Mouse (Mus musculus) midbrain, embryonic 13.5 days (tissue): ENCODE data around the gene Hvcn1. TPM values are rescaled to one million over a fixed set of nuclear protein-coding genes. Genes with fewer than 3 reads are reported as not detected.
A peak's percentile ranks its signal among the peaks of the same experiment; 100 is the strongest.
"Not testable (repeated sequence)": the region's sequence is repeated elsewhere in the genome, so short reads cannot be mapped to it uniquely, and the experiment has no call there.

Experiments used
- ATAC-seq: fragments of 200-750 bp; cut with Nextera tagmentation; 2 replicates; pipeline ENCODE4 v1.8.0; 2017; ENCODE audit warnings: mild to moderate bottlenecking, moderate TSS enrichment, moderate library complexity
- H3K27ac ChIP-seq: fragments of 300-500 bp; sonication (generic); 2 replicates; pipeline ENCODE4 v1.5.1; 2015; ENCODE audit warnings: inconsistent platforms, mild to moderate bottlenecking, moderate library complexity
- H3K27me3 ChIP-seq: fragments of 300-500 bp; sonication (generic); 2 replicates; pipeline ENCODE4 v1.6.1; 2015; ENCODE audit warnings: mild to moderate bottlenecking, inconsistent platforms
- H3K36me3 ChIP-seq: fragments of 300-500 bp; sonication (generic); 2 replicates; pipeline ENCODE4 v1.6.1; 2015; ENCODE audit warnings: mild to moderate bottlenecking, inconsistent platforms
- H3K4me1 ChIP-seq: fragments of 300-500 bp; sonication (generic); replicated peaks from 2 replicates; pipeline ENCODE4 v1.6.1; 2015; ENCODE audit warnings: inconsistent platforms
- H3K4me2 ChIP-seq: fragments of 300-500 bp; sonication (generic); replicated peaks from 2 replicates; pipeline ENCODE4 v1.6.1; 2015; ENCODE audit warnings: moderate library complexity, mild to moderate bottlenecking, inconsistent platforms
- H3K4me3 ChIP-seq: fragments of 300-500 bp; sonication (generic); replicated peaks from 2 replicates; pipeline ENCODE4 v1.5.1; 2015; ENCODE audit warnings: mild to moderate bottlenecking, inconsistent platforms
- H3K9ac ChIP-seq: fragments of 300-500 bp; sonication (generic); replicated peaks from 2 replicates; pipeline ENCODE4 v1.6.1; 2015; ENCODE audit warnings: mild to moderate bottlenecking, inconsistent platforms
- H3K9me3 ChIP-seq: fragments of 300-500 bp; sonication (generic); 2 replicates; pipeline ENCODE4 v1.6.1; 2016; ENCODE audit warnings: mild to moderate bottlenecking, inconsistent platforms
- WGBS: fragments of 180-500 bp; shearing (Covaris S2); methylation state at CpG from one replicate; pipeline ENCODE4 v1.1.7; 2015; 5-methylcytosine and 5-hydroxymethylcytosine counted together
- polyA plus RNA-seq: library from polyadenylated mRNA; unstranded; fragments of >200 nt; fragmentation: Nextera tagmentation; extraction: Ambion mirVana; gene quantifications from 2 replicates; pipeline ENCODE4 v1.2.1, GENCODE M21; 2015

Gene Hvcn1
- polyA plus RNA-seq, 1 experiment from 2014 or later, result 4.1 TPM

DNA sequence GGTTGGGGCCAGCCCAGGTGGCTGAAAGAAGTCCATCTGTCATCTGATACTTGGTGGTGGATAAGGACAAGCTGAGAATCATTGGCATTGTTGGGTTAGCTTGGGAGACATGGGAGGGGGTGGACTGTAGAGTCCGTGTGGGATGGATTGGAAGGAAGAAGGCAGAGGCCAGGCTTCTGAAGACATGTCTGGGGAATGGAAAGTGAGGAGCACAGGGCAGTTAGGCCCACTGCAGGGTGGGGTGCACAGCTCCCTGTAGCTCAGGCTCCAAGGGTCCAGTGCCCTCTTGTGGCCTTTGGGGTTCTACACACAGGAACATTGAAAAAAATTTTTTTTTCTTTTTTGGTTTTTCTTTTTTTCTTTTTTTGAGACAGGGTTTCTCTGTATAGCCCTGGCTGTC lies 30.2 kb upstream of the Hvcn1 start:
- Histone ChIP-seq H3K4me3 (no peak overlapping the region), H3K4me2 (no peak overlapping the region), H3K9ac (no peak overlapping the region), H3K36me3 (peaks cover 47% of the 10 kb centered on the region), H3K27ac (no peak overlapping the region), H3K27me3 (no peaks in the 10 kb centered on the region), H3K9me3 (no peaks in the 10 kb centered on the region), H3K4me1 (no peaks in the 10 kb centered on the region)
- WGBS, result 44% methylated on average over 1 of the region's 1 CpGs
- ATAC-seq, result peak; percentile 55; the same call in 1 of the 2 replicates

DNA sequence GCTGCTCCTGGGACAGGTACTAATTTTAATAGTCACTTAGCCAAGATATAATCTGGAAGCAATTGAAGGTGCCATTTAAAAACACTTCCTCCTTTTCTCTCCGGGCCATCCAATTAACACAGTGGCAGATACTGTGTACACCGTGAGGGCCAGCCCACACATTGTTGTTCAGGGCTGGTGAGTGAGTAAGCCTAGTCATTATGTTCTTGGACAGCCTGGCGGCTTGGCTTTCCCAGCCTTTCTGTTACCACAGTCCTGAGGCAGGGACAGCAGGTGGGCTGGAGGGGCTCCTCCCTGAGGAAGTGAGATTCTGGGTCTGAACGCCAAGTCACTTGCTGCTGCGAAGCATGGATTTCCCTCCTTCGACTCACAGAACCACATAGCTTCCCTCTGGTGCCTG lies 26.9 kb upstream of the Hvcn1 start:
- Histone ChIP-seq H3K4me2 (no peak overlapping the region), H3K9me3 (no peaks in the 10 kb centered on the region), H3K27ac (no peak overlapping the region), H3K36me3 (peaks cover 23% of the 10 kb centered on the region), H3K4me1 (no peaks in the 10 kb centered on the region), H3K9ac (no peak overlapping the region), H3K27me3 (no peaks in the 10 kb centered on the region), H3K4me3 (no peak overlapping the region)
- WGBS, result 63% methylated on average over 6 of the region's 6 CpGs
- no peak for ATAC-seq

DNA sequence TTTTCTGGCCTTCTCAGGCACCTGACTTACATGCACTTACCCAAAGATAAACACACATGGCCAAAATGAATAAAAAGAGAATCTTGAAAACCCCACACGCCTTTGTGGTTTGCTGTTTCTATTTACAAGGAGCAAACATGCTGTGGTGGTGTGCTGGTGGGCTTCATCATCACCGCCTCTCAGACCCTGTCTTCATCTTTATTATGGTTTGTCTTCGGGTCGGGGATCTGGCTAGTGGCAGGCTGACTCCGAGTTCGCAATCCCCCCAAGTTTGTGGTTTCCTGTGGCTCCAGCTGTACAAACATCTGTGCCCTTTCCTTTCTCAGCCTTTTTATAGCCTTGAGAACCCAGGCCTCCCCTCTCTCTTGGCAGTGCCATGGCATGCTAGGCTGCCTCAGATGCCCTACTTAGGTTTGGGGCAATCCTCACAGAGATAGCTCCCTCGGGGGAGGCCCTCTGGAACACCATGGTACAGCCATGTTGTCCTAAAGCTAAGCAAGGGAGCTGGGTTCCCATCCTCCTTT lies 22.3 kb upstream of the Hvcn1 start:
- Histone ChIP-seq H3K4me1 (no peaks in the 10 kb centered on the region), H3K27ac (no peak overlapping the region), H3K36me3 (no peaks in the 10 kb centered on the region), H3K9ac (no peak overlapping the region), H3K9me3 (no peaks in the 10 kb centered on the region), H3K4me3 (no peak overlapping the region), H3K4me2 (no peak overlapping the region), H3K27me3 (no peaks in the 10 kb centered on the region)
- no peak for ATAC-seq
- 95% methylated on average over 7 of the region's 7 CpGs for WGBS

DNA sequence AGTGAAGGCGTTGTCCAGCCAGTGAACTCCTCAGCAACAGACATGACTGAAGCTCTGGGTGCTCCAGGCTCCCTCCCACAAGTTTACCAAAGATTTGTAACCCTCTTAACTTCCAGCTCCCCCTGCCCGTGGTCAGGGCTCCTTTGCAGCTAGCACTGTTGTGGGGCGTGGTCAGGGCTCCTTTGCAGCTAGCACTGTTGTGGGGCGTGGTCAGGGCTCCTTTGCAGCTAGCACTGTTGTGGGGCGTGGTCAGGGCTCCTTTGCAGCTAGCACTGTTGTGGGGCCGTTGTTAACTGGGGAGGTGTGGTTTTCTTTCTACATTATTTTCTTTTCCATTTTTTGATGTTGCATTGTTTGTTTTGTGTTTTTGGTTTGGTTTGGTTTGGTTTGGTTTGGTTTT lies 21.7 kb upstream of the Hvcn1 start:
- not testable (repeated sequence) for H3K27ac ChIP-seq, H3K4me1 ChIP-seq, H3K4me3 ChIP-seq, H3K27me3 ChIP-seq, ATAC-seq, H3K9me3 ChIP-seq, H3K9ac ChIP-seq, H3K4me2 ChIP-seq, H3K36me3 ChIP-seq
- 93% methylated on average over 6 of the region's 6 CpGs for WGBS

DNA sequence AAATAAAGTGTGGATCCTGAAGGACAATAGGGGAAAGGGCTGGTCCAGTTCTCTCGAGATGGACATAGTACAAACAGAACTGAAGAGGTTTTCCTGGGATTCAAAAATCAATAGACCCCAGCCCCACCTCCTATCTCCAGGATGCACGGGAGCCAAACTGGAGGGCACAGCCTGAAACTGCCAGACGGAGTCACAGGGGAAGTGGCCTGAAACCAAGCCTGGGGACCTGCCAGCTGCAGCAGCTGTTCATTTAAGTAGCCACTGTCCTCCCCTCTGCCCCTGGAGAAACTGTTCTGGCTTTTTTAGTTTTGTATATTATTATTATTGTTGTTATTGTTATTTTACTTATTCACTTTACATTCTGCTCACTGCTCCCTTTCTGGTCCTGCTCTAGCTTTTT lies 17.5 kb upstream of the Hvcn1 start:
- Histone ChIP-seq H3K27me3 (no peaks in the 10 kb centered on the region), H3K27ac (no peak overlapping the region), H3K9me3 (no peaks in the 10 kb centered on the region), H3K36me3 (no peaks in the 10 kb centered on the region), H3K4me2 (no peak overlapping the region), H3K9ac (no peak overlapping the region), H3K4me1 (no peaks in the 10 kb centered on the region), H3K4me3 (no peak overlapping the region)
- 72% methylated on average over 3 of the region's 3 CpGs for WGBS
- no peak for ATAC-seq

DNA sequence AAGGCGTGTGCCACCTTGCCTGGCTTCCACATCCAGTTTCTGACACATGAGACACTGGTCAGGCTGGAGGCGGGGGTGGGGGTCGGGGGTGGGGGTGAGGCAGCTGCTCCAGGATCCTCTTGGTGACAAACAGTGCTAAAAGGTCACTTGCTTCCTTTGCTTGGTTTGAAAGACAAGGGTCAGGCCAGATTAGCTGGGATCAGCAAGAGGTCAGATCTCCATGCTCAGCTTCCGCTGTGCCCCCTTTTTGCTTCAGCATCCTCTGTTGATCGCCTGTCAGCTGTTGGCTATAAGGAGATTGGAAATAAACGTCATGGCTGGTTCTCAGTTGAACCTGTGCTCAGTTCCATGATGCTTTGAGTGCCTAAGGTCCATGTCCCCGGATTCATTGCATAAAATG lies 16.1 kb upstream of the Hvcn1 start:
- Histone ChIP-seq H3K36me3 (no peaks in the 10 kb centered on the region), H3K4me2 (no peak overlapping the region), H3K27me3 (no peaks in the 10 kb centered on the region), H3K9ac (no peak overlapping the region), H3K4me3 (no peak overlapping the region), H3K27ac (no peak overlapping the region), H3K4me1 (no peaks in the 10 kb centered on the region), H3K9me3 (no peaks in the 10 kb centered on the region)
- 56% methylated on average over 7 of the region's 7 CpGs for WGBS
- no peak for ATAC-seq

DNA sequence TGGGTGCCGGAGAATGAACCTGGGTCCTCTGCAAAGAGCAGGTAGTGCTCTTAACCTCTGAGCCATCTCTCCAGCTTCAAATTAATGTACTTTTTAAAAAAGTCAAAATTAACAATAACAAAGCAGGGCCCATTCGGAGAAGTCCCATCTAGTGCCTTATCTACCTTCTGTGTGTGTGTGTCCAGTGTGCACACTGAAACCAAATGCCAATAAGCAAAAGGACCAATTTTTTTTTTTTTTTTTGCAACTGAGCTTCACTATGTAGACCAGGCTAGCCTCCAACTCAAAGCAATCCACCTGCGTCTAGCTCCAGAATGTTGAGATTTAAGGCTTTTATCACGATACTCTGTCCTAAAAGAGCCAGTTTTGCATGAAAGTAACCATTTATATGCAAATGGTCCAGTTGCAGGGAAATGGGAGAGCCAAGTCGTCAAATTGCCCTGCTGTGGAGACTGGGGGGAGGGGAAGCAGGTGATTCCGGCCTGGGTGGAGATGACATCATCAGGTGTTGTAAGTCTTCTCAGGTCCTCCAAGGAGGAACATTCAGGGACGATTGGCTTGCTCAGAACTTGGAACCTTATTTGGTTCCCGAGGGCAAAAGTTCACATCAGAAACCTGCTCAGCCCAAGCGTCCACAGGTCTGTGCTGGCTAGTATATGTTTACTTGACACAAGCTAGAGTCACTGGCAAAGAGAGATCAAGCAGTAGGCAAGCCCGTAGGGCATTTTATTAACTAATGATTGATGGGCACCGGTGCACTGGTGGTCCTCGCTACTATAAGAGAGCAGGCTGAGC lies 15.1 kb upstream of the Hvcn1 start:
- Histone ChIP-seq H3K9me3 (no peaks in the 10 kb centered on the region), H3K4me1 (no peaks in the 10 kb centered on the region), H3K4me3 (no peak overlapping the region), H3K27me3 (no peaks in the 10 kb centered on the region), H3K4me2 (no peak overlapping the region), H3K36me3 (no peaks in the 10 kb centered on the region), H3K27ac (no peak overlapping the region), H3K9ac (no peak overlapping the region)
- no peak for ATAC-seq
- WGBS, result 77% methylated on average over 12 of the region's 12 CpGs

DNA sequence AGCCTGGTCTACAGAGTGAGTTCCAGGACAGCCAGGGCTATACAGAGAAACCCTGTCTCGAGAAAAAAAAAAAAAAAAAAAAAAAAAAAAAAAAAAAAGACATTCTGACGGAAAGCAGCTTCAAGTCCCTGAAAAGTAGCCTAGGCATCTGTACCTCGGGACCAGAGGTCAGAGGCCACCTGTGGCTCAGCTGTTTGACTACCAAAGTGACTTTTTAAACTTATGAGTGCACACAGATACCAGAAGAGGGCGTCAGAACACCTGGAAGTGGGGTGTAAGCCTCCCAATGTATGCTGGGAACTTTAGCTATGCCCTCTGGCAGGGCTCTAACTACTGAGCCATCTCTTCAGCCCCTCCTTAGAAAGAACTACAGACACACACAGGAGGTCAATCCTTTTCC lies 14.3 kb upstream of the Hvcn1 start:
- ATAC-seq, result no peak
- Histone ChIP-seq H3K27ac (no peak overlapping the region), H3K9ac (no peak overlapping the region), H3K4me2 (no peak overlapping the region), H3K4me1 (no peaks in the 10 kb centered on the region), H3K36me3 (no peaks in the 10 kb centered on the region), H3K4me3 (no peak overlapping the region), H3K9me3 (no peaks in the 10 kb centered on the region), H3K27me3 (no peaks in the 10 kb centered on the region)
- WGBS, result 63% methylated on average over 4 of the region's 4 CpGs

DNA sequence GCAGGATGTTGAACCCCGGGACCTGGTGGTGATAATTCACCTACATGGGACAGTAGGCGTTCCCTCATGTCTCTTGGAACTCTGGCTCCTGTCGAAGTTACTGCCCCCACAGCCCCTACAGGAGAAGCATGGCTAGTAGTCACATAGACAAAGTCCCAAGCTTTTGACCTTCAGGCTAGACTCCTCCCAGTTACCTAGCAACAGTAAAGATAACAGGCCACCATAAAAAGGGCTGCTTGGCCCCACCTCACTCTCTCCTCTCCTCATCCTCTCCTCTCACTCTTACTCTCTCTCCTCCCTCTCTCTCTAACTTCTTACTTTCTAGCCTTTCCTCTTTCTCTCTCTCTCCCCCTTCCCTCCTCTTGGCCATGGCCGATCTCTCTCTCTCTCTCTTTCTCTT lies 5.7 kb upstream of the Hvcn1 start:
- Histone ChIP-seq H3K4me3 (no peak overlapping the region), H3K27me3 (no peaks in the 10 kb centered on the region), H3K27ac (no peak overlapping the region), H3K36me3 (no peaks in the 10 kb centered on the region), H3K4me2 (no peak overlapping the region), H3K9me3 (no peaks in the 10 kb centered on the region), H3K4me1 (no peaks in the 10 kb centered on the region), H3K9ac (no peak overlapping the region)
- ATAC-seq, result no peak
- WGBS, result 91% methylated on average over 4 of the region's 4 CpGs

DNA sequence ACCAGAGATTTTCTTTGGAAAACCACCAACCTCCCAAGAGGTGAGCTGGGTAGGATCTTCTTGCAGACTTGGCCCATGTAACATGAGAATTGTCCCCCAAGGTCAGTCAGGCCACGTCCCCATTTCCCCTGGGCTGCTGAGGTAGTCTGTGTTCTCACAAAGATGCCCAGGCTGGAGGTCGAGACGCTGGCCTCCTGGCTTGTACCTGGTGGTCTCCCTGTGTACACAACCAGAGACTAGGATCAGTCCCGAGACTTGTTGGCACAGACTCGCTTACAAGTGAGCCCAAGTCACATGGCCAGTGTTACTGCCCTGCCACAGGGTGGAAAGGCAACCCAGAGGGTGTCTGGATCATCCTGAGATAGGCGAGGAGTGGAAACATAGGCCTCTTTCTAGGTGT lies 4.7 kb upstream of the Hvcn1 start:
- no peaks in the 10 kb centered on the region for H3K36me3 ChIP-seq
- no peak overlapping the region for H3K4me3 ChIP-seq
- ATAC-seq, result no peak
- WGBS, result 83% methylated on average over 6 of the region's 6 CpGs
- no peaks in the 10 kb centered on the region for H3K9me3 ChIP-seq
- no peaks in the 10 kb centered on the region for H3K27me3 ChIP-seq
- no peak overlapping the region for H3K4me2 ChIP-seq
- no peaks in the 10 kb centered on the region for H3K4me1 ChIP-seq
- no peak overlapping the region for H3K27ac ChIP-seq
- H3K9ac ChIP-seq, result no peak overlapping the region

DNA sequence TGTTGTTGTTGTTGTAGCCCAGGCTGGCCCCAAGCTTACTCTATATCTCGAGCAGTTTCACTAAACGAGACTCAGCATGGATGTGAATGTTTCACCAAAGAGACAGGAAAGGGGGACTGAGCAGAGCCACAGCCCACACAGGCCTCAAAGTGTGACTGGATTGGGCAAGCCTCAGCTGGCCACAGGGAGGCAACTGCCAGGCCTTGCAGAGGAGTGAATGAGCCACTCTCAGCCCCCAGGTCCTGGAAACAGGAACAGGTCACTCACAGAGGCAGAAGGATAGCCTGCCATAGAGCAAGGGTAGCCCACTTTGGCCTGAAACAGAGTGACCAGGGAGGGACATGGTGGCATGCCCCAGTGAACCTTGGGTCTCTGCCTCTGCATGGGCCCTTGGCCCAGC lies 2.4 kb upstream of the Hvcn1 start:
- H3K36me3 ChIP-seq, result no peaks in the 10 kb centered on the region
- H3K9me3 ChIP-seq, result no peaks in the 10 kb centered on the region
- no peak overlapping the region for H3K9ac ChIP-seq
- H3K4me1 ChIP-seq, result peaks cover 3% of the 10 kb centered on the region
- WGBS, result 82% methylated on average over 2 of the region's 2 CpGs
- no peak overlapping the region for H3K4me3 ChIP-seq
- no peak for ATAC-seq
- H3K4me2 ChIP-seq, result no peak overlapping the region
- H3K27ac ChIP-seq, result no peak overlapping the region
- H3K27me3 ChIP-seq, result no peaks in the 10 kb centered on the region

DNA sequence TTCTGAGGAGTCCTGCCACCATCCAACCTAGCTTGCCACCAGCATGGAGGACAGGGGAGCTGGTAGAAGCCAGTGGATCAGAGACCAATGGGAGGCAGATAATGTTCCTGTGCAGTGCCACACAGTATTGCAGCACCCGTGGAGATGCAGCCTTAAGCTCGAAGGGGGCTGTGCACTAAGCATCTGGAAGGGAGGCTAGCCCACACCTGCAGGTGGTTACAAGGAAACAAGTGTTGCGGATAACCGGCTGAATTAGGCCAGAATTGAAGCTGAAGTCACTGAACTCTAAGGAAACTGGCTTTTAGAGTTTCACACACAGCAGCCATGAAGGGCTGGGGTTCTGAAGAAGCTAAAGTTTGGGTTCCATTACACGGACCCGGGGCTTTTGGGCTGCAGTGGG lies 2.3 kb downstream of the Hvcn1 start:
- ATAC-seq, result no peak
- WGBS, result 43% methylated on average over 6 of the region's 6 CpGs
- Histone ChIP-seq H3K4me2 (no peak overlapping the region; the same call in 1 of the 2 replicates), H3K9ac (no peak overlapping the region), H3K36me3 (no peaks in the 10 kb centered on the region), H3K4me1 (peaks cover 15% of the 10 kb centered on the region), H3K27ac (no peak overlapping the region), H3K9me3 (no peaks in the 10 kb centered on the region), H3K4me3 (no peak overlapping the region), H3K27me3 (no peaks in the 10 kb centered on the region)
